Mouse (Mus musculus) cerebellum, adult (tissue): Measurements from ENCODE around the gene Myb.

Experiments
- ATAC-seq: cut with Nextera tagmentation; 2 replicates; pipeline ENCODE4 v1.9.2; 2017; ENCODE audit warnings: mild to moderate bottlenecking, moderate library complexity, mixed read lengths; ENCODE audit not compliant: insufficient number of reproducible peaks, low FRiP score, low TSS enrichment

The Myb gene

GRCm38 (mm10) chr10:21090922-21091700 lies 69.7 kb downstream of the Myb start:
- ATAC-seq = no peak

GRCm38 (mm10) chr10:21089541-21089940 lies 71.2 kb downstream of the Myb start:
- ATAC-seq = no peak

- ATAC-seq = no peak
These were observed 73.1 kb downstream of the Myb start for GRCm38 (mm10) chr10:21087614-21088232.

- no peak for ATAC-seq
These were observed 75.7 kb downstream of the Myb start for GRCm38 (mm10) chr10:21085044-21085443.

GRCm38 (mm10) chr10:21083391-21083918 lies 77.3 kb downstream of the Myb start:
- peak; percentile 75 for ATAC-seq

GRCm38 (mm10) chr10:21082447-21082846 lies 78.3 kb downstream of the Myb start:
- ATAC-seq = no peak

GRCm38 (mm10) chr10:21077151-21077719 lies 83.5 kb downstream of the Myb start:
- ATAC-seq = no peak

GRCm38 (mm10) chr10:21076731-21077130 lies 84.1 kb downstream of the Myb start:
- no peak for ATAC-seq

- ATAC-seq = no peak
These were observed 84.6 kb downstream of the Myb start for GRCm38 (mm10) chr10:21076137-21076536.
